Mouse (Mus musculus): ENCODE results near the gene Hpse2.

Hpse2 gene

GRCm38 (mm10) chr19:42948114-42948636 is 440.0 kb downstream of the Hpse2 start:
- DNase-seq (ENCODE audit: low spot score), result no peak

GRCm38 (mm10) chr19:42937544-42937943 is 450.6 kb downstream of the Hpse2 start:
- DNase-seq (ENCODE audit: low spot score), result no peak

GRCm38 (mm10) chr19:42936661-42937193 is 451.4 kb downstream of the Hpse2 start:
- no peak for DNase-seq (ENCODE audit: low spot score)

GRCm38 (mm10) chr19:42929702-42930101 is 458.5 kb downstream of the Hpse2 start:
- DNase-seq (ENCODE audit: low spot score), result no peak

GRCm38 (mm10) chr19:42928271-42928670 is 459.9 kb downstream of the Hpse2 start:
- DNase-seq (ENCODE audit: low spot score), result no peak

- DNase-seq (ENCODE audit: low spot score), result peak; percentile 7
Observed at GRCm38 (mm10) chr19:42922610-42923009, 465.5 kb downstream of the Hpse2 start.

- no peak for DNase-seq (ENCODE audit: low spot score)
Observed at GRCm38 (mm10) chr19:42913703-42914102, 474.5 kb downstream of the Hpse2 start.

- no peak for DNase-seq (ENCODE audit: low spot score)
Observed at GRCm38 (mm10) chr19:42909719-42910118, 478.4 kb downstream of the Hpse2 start.

GRCm38 (mm10) chr19:42908553-42908952 is 479.6 kb downstream of the Hpse2 start:
- no peak for DNase-seq (ENCODE audit: low spot score)

GRCm38 (mm10) chr19:42906328-42906727 is 481.8 kb downstream of the Hpse2 start:
- no peak for DNase-seq (ENCODE audit: low spot score)

GRCm38 (mm10) chr19:42904726-42905125 is 483.4 kb downstream of the Hpse2 start:
- DNase-seq (ENCODE audit: low spot score), result no peak

GRCm38 (mm10) chr19:42904240-42904639 is 483.9 kb downstream of the Hpse2 start:
- no peak for DNase-seq (ENCODE audit: low spot score)

GRCm38 (mm10) chr19:42903840-42904239 is 484.3 kb downstream of the Hpse2 start:
- no peak for DNase-seq (ENCODE audit: low spot score)

- DNase-seq (ENCODE audit: low spot score), result no peak
Observed at GRCm38 (mm10) chr19:42902410-42903021, 485.6 kb downstream of the Hpse2 start.

- DNase-seq (ENCODE audit: low spot score), result no peak
Observed at GRCm38 (mm10) chr19:42891599-42891998, 496.6 kb downstream of the Hpse2 start.

- no peak for DNase-seq (ENCODE audit: low spot score)
Observed at GRCm38 (mm10) chr19:42877653-42878052, 510.5 kb downstream of the Hpse2 start.

- no peak for DNase-seq (ENCODE audit: low spot score)
Observed at GRCm38 (mm10) chr19:42876563-42876962, 511.6 kb downstream of the Hpse2 start.

GRCm38 (mm10) chr19:42869663-42870530 is 518.3 kb downstream of the Hpse2 start:
- no peak for DNase-seq (ENCODE audit: low spot score)

GRCm38 (mm10) chr19:42868958-42869662 is 519.0 kb downstream of the Hpse2 start:
- no peak for DNase-seq (ENCODE audit: low spot score)

GRCm38 (mm10) chr19:42863013-42863412 is 525.1 kb downstream of the Hpse2 start:
- no peak for DNase-seq (ENCODE audit: low spot score)

GRCm38 (mm10) chr19:42857096-42857495 is 531.1 kb downstream of the Hpse2 start:
- DNase-seq (ENCODE audit: low spot score), result no peak

GRCm38 (mm10) chr19:42855649-42856048 is 532.5 kb downstream of the Hpse2 start:
- no peak for DNase-seq (ENCODE audit: low spot score)

Data from ovary, postnatal 14 days (tissue).